Mouse (Mus musculus) hindbrain, embryonic 10.5 days (tissue): ENCODE data around the gene Afdn. TPM values are rescaled to one million over a fixed set of nuclear protein-coding genes. Genes with fewer than 3 reads are reported as not detected.

Experiments used
- DNase-seq: peaks from one replicate; pipeline ENCODE4 v3.0.0-alpha.2; 2017; ENCODE audit warnings: low spot score
- H3K27ac ChIP-seq: fragments of 300-500 bp; sonication (generic); 2 replicates; pipeline ENCODE4 v1.5.1; 2016; ENCODE audit warnings: mild to moderate bottlenecking, moderate library complexity
- H3K27me3 ChIP-seq: fragments of 300-500 bp; sonication (generic); 2 replicates; pipeline ENCODE4 v1.6.1; 2016; ENCODE audit warnings: mild to moderate bottlenecking; ENCODE audit not compliant: poor library complexity, insufficient read depth, severe bottlenecking
- H3K36me3 ChIP-seq: fragments of 300-500 bp; sonication (generic); 2 replicates; pipeline ENCODE4 v1.6.1; 2016; ENCODE audit warnings: mild to moderate bottlenecking, moderate library complexity
- H3K4me1 ChIP-seq: fragments of 300-500 bp; sonication (generic); replicated peaks from 2 replicates; pipeline ENCODE4 v1.6.1; 2016; ENCODE audit warnings: mild to moderate bottlenecking
- H3K4me3 ChIP-seq: fragments of 300-500 bp; sonication (generic); 2 replicates; pipeline ENCODE4 v1.5.1; 2016; ENCODE audit warnings: mild to moderate bottlenecking, moderate library complexity
- H3K9me3 ChIP-seq: fragments of 300-500 bp; sonication (generic); 2 replicates; pipeline ENCODE4 v1.6.1; 2016; ENCODE audit warnings: mild to moderate bottlenecking, moderate library complexity
- WGBS: fragments of 180-500 bp; shearing (Covaris S2); methylation state at CpG from one replicate; pipeline ENCODE4 v1.1.7; 2016; 5-methylcytosine and 5-hydroxymethylcytosine counted together
- polyA plus RNA-seq: library from polyadenylated mRNA; unstranded; fragments of >200 nt; fragmentation: Nextera tagmentation; extraction: Ambion mirVana; gene quantifications from 2 replicates; pipeline ENCODE4 v1.2.1, GENCODE M21; 2016

The Afdn gene
- polyA plus RNA-seq, 1 experiment from 2014 or later: 71.0 TPM

- WGBS: 37% methylated on average over 2 of the region's 2 CpGs
- H3K27ac ChIP-seq: no peak overlapping the region
- H3K36me3 ChIP-seq: no peaks in the 10 kb centered on the region
- peaks cover 35% of the 10 kb centered on the region for H3K4me1 ChIP-seq
- H3K27me3 ChIP-seq: no peaks in the 10 kb centered on the region
- no peak for DNase-seq
- H3K9me3 ChIP-seq: no peaks in the 10 kb centered on the region
- H3K4me3 ChIP-seq: no peak overlapping the region
Measured at GRCm38 (mm10) chr17:13742334-13742733, 18.0 kb upstream of the Afdn start.

DNA sequence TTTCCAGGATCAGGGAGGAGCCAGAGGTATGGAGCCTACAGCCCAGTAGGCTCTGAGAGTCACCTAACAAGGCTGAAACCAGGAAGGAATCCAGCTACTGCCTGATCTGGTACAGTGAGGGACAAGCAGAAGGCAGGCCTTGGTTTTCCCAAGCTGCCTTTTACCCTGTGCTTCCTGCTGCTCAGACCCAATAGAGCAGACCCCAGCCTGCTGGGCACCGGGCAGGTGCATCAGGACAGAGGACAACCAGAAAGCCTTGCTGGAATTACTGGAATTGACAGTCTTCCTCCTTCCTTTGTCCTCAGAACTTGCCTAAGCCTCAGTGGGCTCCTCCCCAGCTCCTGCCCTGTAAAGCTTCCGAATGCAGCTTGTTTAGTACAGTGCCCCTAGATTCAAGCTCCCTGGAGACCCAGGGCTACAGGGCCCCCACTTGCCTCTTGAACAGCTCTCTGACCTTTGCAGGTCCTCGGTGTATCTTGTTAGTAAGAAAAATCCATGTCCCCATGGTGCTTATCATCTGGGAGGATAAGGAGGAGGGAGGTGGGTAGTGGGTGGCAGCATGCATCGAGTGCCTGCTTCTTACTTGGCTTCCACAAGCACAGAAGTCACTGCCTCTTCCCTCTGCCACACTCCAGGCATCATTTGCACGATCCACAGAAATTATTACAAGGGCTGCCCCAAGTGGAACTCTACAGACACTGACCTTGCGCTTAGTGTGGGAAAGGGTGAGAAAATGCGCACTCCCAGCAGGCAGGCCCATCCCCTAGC lies 17.2 kb upstream of the Afdn start:
- 48% methylated on average over 7 of the region's 7 CpGs for WGBS
- H3K4me3 ChIP-seq: no peak overlapping the region
- no peak for DNase-seq
- peaks cover 27% of the 10 kb centered on the region for H3K4me1 ChIP-seq
- no peaks in the 10 kb centered on the region for H3K36me3 ChIP-seq
- H3K27me3 ChIP-seq: no peaks in the 10 kb centered on the region
- no peaks in the 10 kb centered on the region for H3K9me3 ChIP-seq
- peak overlapping the region; percentile 24 for H3K27ac ChIP-seq

DNA sequence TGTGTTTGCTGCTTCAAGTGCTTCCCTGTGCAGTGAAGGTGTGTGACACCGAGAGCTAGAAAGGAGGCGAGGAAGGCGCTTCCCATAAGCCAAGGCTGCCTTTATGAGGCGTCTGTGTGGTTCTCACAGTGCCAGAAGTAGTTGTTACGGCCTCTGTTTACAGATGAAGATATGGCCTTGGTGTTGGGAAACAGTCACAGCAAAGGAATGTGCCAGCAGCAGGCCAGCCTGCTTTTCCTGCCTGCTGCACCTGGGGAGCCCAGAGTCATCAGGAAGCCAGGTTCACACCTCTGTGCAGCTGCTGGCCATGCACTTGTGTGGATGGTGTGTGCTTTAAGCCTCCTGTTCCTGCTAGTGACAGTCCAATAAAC lies 16.6 kb upstream of the Afdn start:
- H3K27me3 ChIP-seq: no peaks in the 10 kb centered on the region
- peaks cover 25% of the 10 kb centered on the region for H3K4me1 ChIP-seq
- no peaks in the 10 kb centered on the region for H3K36me3 ChIP-seq
- peak overlapping the region; percentile 24; the same call in 1 of the 2 replicates for H3K27ac ChIP-seq
- no peak for DNase-seq
- whole genome bisulfite sequencing: 33% methylated on average over 5 of the region's 5 CpGs
- no peaks in the 10 kb centered on the region for H3K9me3 ChIP-seq
- no peak overlapping the region for H3K4me3 ChIP-seq

- H3K9me3 ChIP-seq: no peaks in the 10 kb centered on the region
- H3K4me1 ChIP-seq: peaks cover 25% of the 10 kb centered on the region
- 85% methylated on average over 6 of the region's 6 CpGs for WGBS
Measured at GRCm38 (mm10) chr17:13744219-13744618, 16.1 kb upstream of the Afdn start.

GRCm38 (mm10) chr17:13744824-13745223 lies 15.5 kb upstream of the Afdn start:
- no peak overlapping the region for H3K4me3 ChIP-seq
- H3K36me3 ChIP-seq: no peaks in the 10 kb centered on the region
- no peaks in the 10 kb centered on the region for H3K9me3 ChIP-seq
- 83% methylated on average over 4 of the region's 4 CpGs for WGBS
- H3K27me3 ChIP-seq: no peaks in the 10 kb centered on the region
- H3K4me1 ChIP-seq: peaks cover 25% of the 10 kb centered on the region
- DNase-seq: no peak
- H3K27ac ChIP-seq: no peak overlapping the region

More at GRCm38 (mm10) chr17:13744219-13744618, 16.1 kb upstream of the Afdn start:
- no peak for DNase-seq
- Histone ChIP-seq H3K4me3 (no peak overlapping the region), H3K27ac (no peak overlapping the region), H3K27me3 (no peaks in the 10 kb centered on the region), H3K36me3 (no peaks in the 10 kb centered on the region)

- WGBS: 51% methylated on average over 2 of the region's 2 CpGs
- no peaks in the 10 kb centered on the region for H3K9me3 ChIP-seq
- no peak overlapping the region for H3K4me3 ChIP-seq
- no peaks in the 10 kb centered on the region for H3K27me3 ChIP-seq
- peaks cover 25% of the 10 kb centered on the region for H3K4me1 ChIP-seq
- no peaks in the 10 kb centered on the region for H3K36me3 ChIP-seq
- no peak for DNase-seq
- H3K27ac ChIP-seq: no peak overlapping the region
Measured at GRCm38 (mm10) chr17:13745373-13745772, 15.0 kb upstream of the Afdn start.

- no peaks in the 10 kb centered on the region for H3K27me3 ChIP-seq
- no peak for DNase-seq
- H3K9me3 ChIP-seq: no peaks in the 10 kb centered on the region
- H3K4me1 ChIP-seq: peaks cover 18% of the 10 kb centered on the region
- H3K4me3 ChIP-seq: no peak overlapping the region
- WGBS: 64% methylated on average over 6 of the region's 6 CpGs
- no peak overlapping the region for H3K27ac ChIP-seq
- no peaks in the 10 kb centered on the region for H3K36me3 ChIP-seq
Measured at GRCm38 (mm10) chr17:13746330-13746729, 14.0 kb upstream of the Afdn start.

GRCm38 (mm10) chr17:13747681-13748080 lies 12.7 kb upstream of the Afdn start:
- no peak overlapping the region for H3K27ac ChIP-seq
- WGBS: 87% methylated on average over 9 of the region's 9 CpGs
- peaks cover 13% of the 10 kb centered on the region for H3K4me1 ChIP-seq
- no peaks in the 10 kb centered on the region for H3K9me3 ChIP-seq
- no peak overlapping the region for H3K4me3 ChIP-seq
- no peak for DNase-seq
- no peaks in the 10 kb centered on the region for H3K27me3 ChIP-seq
- no peaks in the 10 kb centered on the region for H3K36me3 ChIP-seq

DNA sequence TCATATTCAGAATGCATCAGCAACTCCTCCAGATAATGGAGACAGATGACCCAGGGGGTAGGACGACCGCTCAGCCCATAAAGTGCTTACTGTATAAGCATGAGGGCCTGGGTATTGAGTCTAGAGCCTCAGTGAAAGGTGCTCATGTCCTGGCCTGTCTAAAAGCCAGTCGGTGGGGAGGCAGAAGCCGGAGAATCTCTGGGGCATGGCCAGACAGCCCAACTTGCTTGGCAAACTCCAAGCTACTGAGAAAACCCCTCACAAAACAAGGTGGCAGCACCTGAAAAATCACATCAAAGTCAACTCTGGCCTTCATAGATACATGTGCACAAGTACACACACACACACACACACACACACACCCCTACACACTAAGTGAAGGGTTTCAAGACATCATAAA lies 11.3 kb upstream of the Afdn start:
- 93% methylated on average over 4 of the region's 4 CpGs for WGBS
- H3K27me3 ChIP-seq: no peaks in the 10 kb centered on the region
- H3K9me3 ChIP-seq: no peaks in the 10 kb centered on the region
- no peaks in the 10 kb centered on the region; the same call in 1 of the 2 replicates for H3K4me1 ChIP-seq
- DNase-seq: no peak
- H3K4me3 ChIP-seq: no peak overlapping the region
- no peak overlapping the region for H3K27ac ChIP-seq
- no peaks in the 10 kb centered on the region for H3K36me3 ChIP-seq

DNA sequence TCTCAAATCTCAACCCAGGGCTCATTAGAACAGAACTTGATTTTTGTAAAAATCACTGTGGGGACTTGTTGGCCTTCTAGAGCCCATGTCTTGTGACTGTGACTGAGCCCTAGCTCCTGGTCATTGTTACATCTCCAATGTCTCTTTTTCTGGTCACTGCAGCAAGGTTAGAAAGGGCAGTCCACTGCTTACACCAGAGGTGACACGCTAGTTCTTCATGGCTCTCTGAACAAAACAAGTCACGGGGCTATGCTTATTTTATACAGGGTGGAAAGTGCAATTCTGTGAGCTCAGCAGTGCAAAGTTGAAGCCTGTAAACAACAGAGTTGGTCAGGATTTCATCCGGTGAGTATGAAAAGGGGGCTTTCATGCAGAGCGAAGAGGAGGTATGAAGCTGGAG lies 6.4 kb upstream of the Afdn start:
- Histone ChIP-seq H3K4me3 (no peak overlapping the region), H3K27ac (no peak overlapping the region), H3K9me3 (no peaks in the 10 kb centered on the region), H3K27me3 (no peaks in the 10 kb centered on the region), H3K36me3 (no peaks in the 10 kb centered on the region), H3K4me1 (peaks cover 8% of the 10 kb centered on the region)
- WGBS: 70% methylated on average over 4 of the region's 4 CpGs
- no peak for DNase-seq

- Histone ChIP-seq H3K4me1 (peaks cover 14% of the 10 kb centered on the region), H3K4me3 (no peak overlapping the region), H3K27me3 (no peaks in the 10 kb centered on the region), H3K9me3 (no peaks in the 10 kb centered on the region), H3K27ac (no peak overlapping the region), H3K36me3 (no peaks in the 10 kb centered on the region)
- WGBS: 76% methylated on average over 6 of the region's 6 CpGs
- DNase-seq: no peak
Measured at GRCm38 (mm10) chr17:13754940-13755339, 5.4 kb upstream of the Afdn start.

DNA sequence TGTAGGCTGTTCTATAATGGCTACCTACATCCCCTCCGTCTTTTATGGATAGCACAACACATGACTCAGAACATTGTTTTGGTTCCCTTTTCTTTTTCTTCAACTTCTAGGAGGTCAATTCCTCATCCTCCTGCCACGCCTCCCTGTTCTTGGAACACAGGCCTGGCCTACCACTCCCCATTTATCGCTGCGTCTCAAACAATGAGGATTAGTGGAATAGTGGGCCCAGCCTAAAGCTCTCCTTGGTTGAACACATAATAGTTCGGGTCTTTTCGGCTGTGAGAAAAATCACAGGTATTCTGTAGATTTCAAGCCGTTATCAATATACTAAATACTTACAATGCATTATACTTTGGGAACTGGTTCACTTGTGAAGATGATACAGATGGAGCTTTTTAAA lies 1.8 kb upstream of the Afdn start:
- DNase-seq: no peak
- Histone ChIP-seq H3K9me3 (no peaks in the 10 kb centered on the region), H3K4me3 (peak overlapping the region; percentile 96), H3K4me1 (peaks cover 35% of the 10 kb centered on the region), H3K27me3 (no peaks in the 10 kb centered on the region), H3K36me3 (no peaks in the 10 kb centered on the region), H3K27ac (peak overlapping the region; percentile 95)
- WGBS: 79% methylated on average over 7 of the region's 7 CpGs

DNA sequence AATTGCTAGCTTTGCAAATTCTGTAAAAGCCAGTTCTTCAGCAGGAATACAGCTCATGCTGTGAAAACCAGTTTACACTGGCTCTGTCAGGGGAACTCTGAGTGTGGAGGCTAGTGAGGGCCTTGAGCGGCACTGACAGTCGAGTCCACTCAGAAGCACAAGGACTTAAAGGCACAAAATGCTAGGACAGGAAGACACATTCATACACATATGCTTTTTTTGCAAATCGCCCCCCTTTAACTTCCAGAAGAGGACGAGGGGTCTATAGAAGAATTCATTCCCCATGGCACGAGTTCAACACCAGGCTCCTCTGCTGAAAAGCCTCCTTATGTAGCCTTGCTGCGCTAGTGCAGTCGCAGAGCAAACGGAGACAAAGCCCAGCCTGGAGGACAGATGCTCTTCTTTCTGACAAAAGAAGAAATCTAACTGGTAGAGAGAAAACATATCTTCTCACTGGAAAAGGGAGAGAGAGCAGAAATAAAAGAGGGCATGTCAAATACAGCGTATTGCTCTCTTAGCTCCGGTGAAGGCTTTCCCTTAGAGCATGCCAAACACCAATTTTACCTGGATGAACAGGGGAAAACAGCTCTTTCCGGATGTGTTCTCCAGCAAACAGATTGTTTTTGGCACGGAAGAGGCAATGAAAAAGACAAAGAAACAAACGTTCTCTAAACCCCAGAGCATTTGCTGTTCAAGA lies 1.0 kb upstream of the Afdn start:
- peak overlapping the region; percentile 96 for H3K4me3 ChIP-seq
- no peaks in the 10 kb centered on the region for H3K27me3 ChIP-seq
- H3K4me1 ChIP-seq: peaks cover 35% of the 10 kb centered on the region
- H3K9me3 ChIP-seq: no peaks in the 10 kb centered on the region
- H3K36me3 ChIP-seq: no peaks in the 10 kb centered on the region
- peak overlapping the region; percentile 95 for H3K27ac ChIP-seq
- DNase-seq: peak; percentile 33
- WGBS: 9% methylated on average over 13 of the region's 13 CpGs
